Mouse (Mus musculus) lung, adult 2 months (tissue): Measurements from ENCODE around the gene Mcl1.

Source experiments
- CTCF ChIP-seq: fragments of 200-500 bp; IDR thresholded peaks from 2 replicates; pipeline ENCODE4 v1.5.1; 2011; ENCODE audit warnings: mild to moderate bottlenecking, low read length, control low read depth; ENCODE audit not compliant: insufficient read depth
- POLR2A ChIP-seq: fragments of 200-500 bp; IDR thresholded peaks from 2 replicates; pipeline ENCODE4 v1.6.1; 2011; ENCODE audit warnings: low read depth, mild to moderate bottlenecking, control low read depth, low read length, borderline replicate concordance; ENCODE audit errors: extremely low read depth

DNA sequence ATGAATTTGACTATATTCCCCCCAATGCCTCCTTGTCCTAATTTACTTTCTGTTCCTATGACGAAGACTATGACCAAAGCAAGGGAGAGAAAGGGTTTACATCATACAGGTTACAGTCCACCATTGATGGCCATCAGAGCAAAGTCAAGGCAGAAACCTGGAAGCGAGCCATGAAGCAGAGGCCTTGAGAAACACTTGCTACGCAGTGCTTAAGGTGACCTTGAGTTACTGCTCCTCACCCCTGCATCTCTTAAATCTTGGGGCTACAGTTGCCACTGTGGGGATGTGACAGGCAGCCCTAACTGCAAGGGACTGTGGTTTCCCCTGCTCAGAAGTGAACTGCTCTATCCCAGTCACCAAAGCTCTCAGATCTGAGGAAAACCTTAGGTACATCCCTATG, 44.7 kb downstream of the Mcl1 start:
- no peak for TF ChIP-seq POLR2A
- TF ChIP-seq CTCF, result no peak
